Mouse (Mus musculus) E14TG2a.4 (cell line): Measurements from ENCODE around the gene Slc4a4.

ENCODE experiments used
- H3K27me3 ChIP-seq: 2 replicates; pipeline ENCODE4 v1.6.1; 2014; ENCODE audit warnings: low read length, control low read depth; ENCODE audit not compliant: insufficient read depth
- H3K36me3 ChIP-seq: 2 replicates; pipeline ENCODE4 v1.6.1; 2014; ENCODE audit warnings: low read length, control low read depth; ENCODE audit not compliant: insufficient read depth
- H3K4me1 ChIP-seq: replicated peaks from 2 replicates; pipeline ENCODE4 v1.6.1; 2014; ENCODE audit warnings: low read depth, low read length, control low read depth
- H3K4me3 ChIP-seq: replicated peaks from 2 replicates; pipeline ENCODE4 v1.5.1; 2014; ENCODE audit warnings: mild to moderate bottlenecking, low read length
- H3K9me3 ChIP-seq: 2 replicates; pipeline ENCODE4 v1.6.1; 2014; ENCODE audit warnings: low read length, control low read depth
- CTCF ChIP-seq: conservative IDR thresholded peaks from 2 replicates; pipeline ENCODE4 v1.5.1; 2014; ENCODE audit warnings: low read length
- NANOG ChIP-seq: IDR thresholded peaks from 2 replicates; pipeline ENCODE4 v1.6.1; 2014; ENCODE audit warnings: borderline replicate concordance, low read length, mixed read lengths
- POU5F1 ChIP-seq: IDR thresholded peaks from 2 replicates; pipeline ENCODE4 v1.6.1; 2014; ENCODE audit warnings: low read length, borderline replicate concordance

Slc4a4 gene

DNA sequence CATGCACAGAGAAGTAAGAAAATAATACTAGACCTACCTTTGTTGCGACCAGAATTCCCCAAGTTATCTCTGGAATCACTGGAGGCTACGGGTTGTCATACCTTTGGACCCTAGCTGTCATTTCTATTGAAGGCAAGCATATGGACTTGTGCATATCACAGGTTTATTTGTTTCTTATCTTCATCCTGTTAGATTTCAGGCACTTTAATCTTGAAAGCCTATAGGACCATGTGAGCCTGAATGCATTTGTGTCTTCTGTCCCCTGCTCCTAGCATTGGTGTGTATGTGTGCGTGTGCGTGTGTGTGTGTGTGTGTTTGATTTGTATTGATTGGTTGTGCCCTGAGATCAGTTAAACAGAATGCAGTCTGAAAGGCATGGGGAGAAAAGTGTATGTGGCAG is 185.3 kb downstream of the Slc4a4 start:
- H3K27me3 ChIP-seq, result no peaks in the 10 kb centered on the region
- H3K4me3 ChIP-seq, result no peak overlapping the region
- no peaks in the 10 kb centered on the region for H3K9me3 ChIP-seq
- H3K4me1 ChIP-seq, result no peaks in the 10 kb centered on the region
- TF ChIP-seq POU5F1 (no peak), NANOG (no peak)
- no peaks in the 10 kb centered on the region for H3K36me3 ChIP-seq

DNA sequence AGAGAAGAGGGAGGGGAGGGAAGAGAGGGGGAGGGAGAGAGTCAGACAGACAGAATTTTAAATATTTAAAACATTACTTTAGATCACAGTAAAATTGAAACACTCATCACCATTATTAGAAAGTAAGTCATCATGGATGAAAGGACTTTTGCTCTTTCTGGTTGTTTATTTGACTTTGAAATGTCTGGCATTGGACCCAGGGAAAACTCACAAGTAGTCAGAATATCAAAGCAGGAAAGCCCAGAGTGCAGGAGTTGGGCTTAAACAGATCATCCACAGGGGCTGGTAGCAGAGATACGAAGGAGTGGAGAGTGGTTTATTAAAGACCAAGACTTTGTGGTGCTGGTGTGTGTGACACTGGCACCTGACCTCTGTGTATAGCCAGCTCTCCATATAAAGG is 191.1 kb downstream of the Slc4a4 start:
- Histone ChIP-seq H3K27me3 (no peaks in the 10 kb centered on the region), H3K9me3 (peaks cover 6% of the 10 kb centered on the region; the same call in 1 of the 2 replicates), H3K4me3 (no peak overlapping the region), H3K4me1 (0 out of 2 replicates have a peak, but pooled peaks cover 2% of the 10 kb centered on the region), H3K36me3 (no peaks in the 10 kb centered on the region)
- TF ChIP-seq NANOG (no peak), CTCF (no peak), POU5F1 (no peak)

DNA sequence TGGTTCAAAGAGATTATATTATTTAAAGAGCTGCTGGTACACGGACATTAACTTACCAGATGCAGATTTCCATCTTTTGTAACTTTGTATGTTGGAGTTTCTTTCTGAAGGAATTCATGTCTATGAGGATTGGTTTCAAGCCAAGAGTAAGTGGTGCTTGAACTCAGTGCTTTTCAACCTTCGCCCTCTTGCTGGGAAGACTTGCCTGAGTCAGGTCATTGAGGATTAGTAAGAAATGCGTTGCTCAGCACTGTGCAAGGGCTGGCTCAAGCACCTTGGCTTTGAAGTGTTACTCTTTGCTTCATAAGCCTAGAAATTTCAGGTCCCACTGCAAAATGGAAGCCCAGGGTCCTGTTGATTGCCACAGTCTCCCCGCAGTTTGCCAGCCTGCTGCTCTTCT is 196.9 kb downstream of the Slc4a4 start:
- Histone ChIP-seq H3K4me3 (no peak overlapping the region), H3K36me3 (no peaks in the 10 kb centered on the region), H3K27me3 (no peaks in the 10 kb centered on the region), H3K9me3 (peaks cover 6% of the 10 kb centered on the region; the same call in 1 of the 2 replicates), H3K4me1 (0 out of 2 replicates have a peak, but pooled peaks cover 2% of the 10 kb centered on the region)
- no peak for TF ChIP-seq POU5F1
- TF ChIP-seq NANOG, result no peak
- TF ChIP-seq CTCF, result no peak

DNA sequence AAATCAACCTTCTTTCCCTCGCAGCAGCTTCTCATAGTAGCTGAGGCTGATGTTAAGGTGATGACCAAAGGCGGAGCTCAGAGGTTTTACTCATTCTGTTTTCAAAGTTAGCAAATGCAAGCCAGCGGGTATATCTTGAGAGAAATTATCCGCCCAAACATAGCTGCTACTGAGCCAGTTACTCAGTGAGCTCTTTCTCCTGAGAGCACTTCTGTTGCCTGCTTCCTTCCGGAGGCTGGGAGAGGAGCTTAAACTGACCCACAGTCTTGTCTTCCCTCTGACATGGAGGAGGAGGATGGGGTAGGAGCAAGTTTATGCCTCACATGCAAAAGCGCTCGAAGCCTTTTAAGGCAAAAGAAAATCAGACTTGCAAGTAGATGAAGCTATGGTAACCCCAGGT is 201.3 kb downstream of the Slc4a4 start:
- Histone ChIP-seq H3K4me1 (no peaks in the 10 kb centered on the region), H3K27me3 (no peaks in the 10 kb centered on the region), H3K4me3 (no peak overlapping the region), H3K9me3 (no peaks in the 10 kb centered on the region), H3K36me3 (no peaks in the 10 kb centered on the region)
- TF ChIP-seq CTCF (no peak), POU5F1 (no peak), NANOG (no peak)

- no peak overlapping the region for H3K4me3 ChIP-seq
- TF ChIP-seq NANOG (no peak), POU5F1 (no peak), CTCF (no peak)
- no peaks in the 10 kb centered on the region for H3K9me3 ChIP-seq
- no peaks in the 10 kb centered on the region for H3K36me3 ChIP-seq
- no peaks in the 10 kb centered on the region for H3K27me3 ChIP-seq
- H3K4me1 ChIP-seq, result no peaks in the 10 kb centered on the region
Measured at GRCm38 (mm10) chr5:89088462-89088861, 201.8 kb downstream of the Slc4a4 start.

- no peaks in the 10 kb centered on the region for H3K4me1 ChIP-seq
- no peaks in the 10 kb centered on the region for H3K9me3 ChIP-seq
- no peak overlapping the region for H3K4me3 ChIP-seq
- H3K27me3 ChIP-seq, result no peaks in the 10 kb centered on the region
- TF ChIP-seq POU5F1 (no peak), CTCF (no peak), NANOG (no peak)
- H3K36me3 ChIP-seq, result no peaks in the 10 kb centered on the region
Measured at GRCm38 (mm10) chr5:89090131-89090530, 203.5 kb downstream of the Slc4a4 start.

GRCm38 (mm10) chr5:89096371-89096770 is 209.8 kb downstream of the Slc4a4 start:
- no peak overlapping the region for H3K4me3 ChIP-seq
- no peak for TF ChIP-seq POU5F1
- no peak for TF ChIP-seq NANOG
- TF ChIP-seq CTCF, result no peak
- no peaks in the 10 kb centered on the region for H3K9me3 ChIP-seq
- no peaks in the 10 kb centered on the region for H3K36me3 ChIP-seq
- no peaks in the 10 kb centered on the region for H3K4me1 ChIP-seq
- H3K27me3 ChIP-seq, result no peaks in the 10 kb centered on the region

- no peaks in the 10 kb centered on the region for H3K4me1 ChIP-seq
- H3K9me3 ChIP-seq, result no peaks in the 10 kb centered on the region
- H3K4me3 ChIP-seq, result no peak overlapping the region
- H3K36me3 ChIP-seq, result no peaks in the 10 kb centered on the region
- TF ChIP-seq POU5F1 (no peak), CTCF (no peak), NANOG (no peak)
- H3K27me3 ChIP-seq, result no peaks in the 10 kb centered on the region
Measured at GRCm38 (mm10) chr5:89097291-89097690, 210.7 kb downstream of the Slc4a4 start.

DNA sequence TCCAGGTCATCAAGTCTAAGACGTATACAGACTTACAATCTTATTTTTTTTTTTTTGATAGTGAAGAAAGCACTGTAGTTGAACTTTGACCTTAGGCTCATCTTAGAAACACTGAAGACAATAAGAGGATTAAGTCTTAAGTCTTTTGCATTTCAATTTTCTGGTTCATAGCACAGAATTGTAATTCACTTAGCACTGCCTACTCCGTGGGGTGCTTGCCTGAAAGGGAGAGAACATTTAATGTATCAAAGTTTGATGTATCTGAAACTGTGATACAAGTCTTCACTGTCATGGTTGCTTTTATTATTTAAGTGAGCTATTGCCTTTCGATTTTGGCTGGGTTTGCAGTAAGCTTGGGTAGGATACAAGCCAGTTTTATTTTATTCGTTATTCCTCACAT is 211.5 kb downstream of the Slc4a4 start:
- no peak for TF ChIP-seq POU5F1
- TF ChIP-seq NANOG, result peak; percentile 38; the same call in 1 of the 2 replicates
- TF ChIP-seq CTCF, result no peak
- Histone ChIP-seq H3K4me1 (no peaks in the 10 kb centered on the region), H3K27me3 (no peaks in the 10 kb centered on the region), H3K9me3 (no peaks in the 10 kb centered on the region), H3K36me3 (no peaks in the 10 kb centered on the region), H3K4me3 (no peak overlapping the region)
